Mouse (Mus musculus): Measurements from ENCODE around the gene Parp11.

- no peak for TF ChIP-seq CTCF (conservative IDR thresholded peaks at IDR 0.05; ENCODE audit: insufficient read depth, insufficient read length, low read depth, low read length)
- no peak for TF ChIP-seq POLR2A (IDR thresholded peaks at IDR 0.05; ENCODE audit: low read depth, low read length)
Observed at GRCm38 (mm10) chr6:127440416-127441104, 6.1 kb upstream of the Parp11 start.

Data from kidney, adult 2 months (tissue).